Mouse (Mus musculus): ENCODE measurements around the gene Paqr7.

GRCm38 (mm10) chr4:134501095-134501494, 4.6 kb downstream of the Paqr7 start:
- no peak for TF ChIP-seq CTCF (IDR thresholded peaks at IDR 0.05; ENCODE audit: insufficient read depth, low read depth, low read length)
- TF ChIP-seq POLR2A (IDR thresholded peaks at IDR 0.05; ENCODE audit: insufficient read depth, low read depth, low read length) = no peak
